In genomic region chr2:127310685-127311084, GRCm38 (mm10) we compare ENCODE assay signal across 30 mouse cellular contexts. TPM values are rescaled to one million over a fixed set of nuclear protein-coding genes. Genes with fewer than 3 reads are reported as not detected.
"Had no signal": no experiment of that assay in that cellular context is flagged by ENCODE, and none has a peak within 500 bp of the region (broad histone marks: within the 10 kb centered on the region; RNA-seq: fewer than 3 reads in every experiment).

No protein-coding gene starts in this region.

- H3K9me3 ChIP-seq: liver, embryonic 13.5 days had no signal

- H3K9ac ChIP-seq: kidney, embryonic 15.5 days; liver, embryonic 13.5 days had no signal

- H3K27ac ChIP-seq: kidney, embryonic 15.5 days; left cerebral cortex, adult 2 months; liver, embryonic 13.5 days had no signal

- H3K4me2 ChIP-seq: kidney, embryonic 15.5 days; liver, embryonic 13.5 days; midbrain, embryonic 11.5 days had no signal

- H3K4me3 ChIP-seq: kidney, embryonic 15.5 days; left cerebral cortex, adult 2 months; liver, embryonic 13.5 days had no signal

- DNase-seq: kidney, adult 11 months; kidney, adult 8-10 months; kidney, postnatal 10 days; kidney, postnatal 36 days; layer of hippocampus, postnatal 36 days; liver, embryonic 13.5 days; lung, adult 2 months; lung, postnatal 14 days; lung, postnatal 4 days; midbrain, embryonic 14.5 days; thymus, adult 18-20 months had no signal

- H3K27me3 ChIP-seq: kidney, embryonic 15.5 days; liver, embryonic 13.5 days had no signal

- H3K36me3 ChIP-seq: kidney, embryonic 15.5 days; liver, embryonic 13.5 days had no signal

RNA-seq across cellular contexts. Expression of gene Astl, which starts 27.8 kb away (rescaled TPM):
- total RNA-seq: layer of hippocampus, adult 8-10 months; layer of hippocampus, postnatal 10 days; layer of hippocampus, postnatal 36 days; left cerebral cortex, adult 2 months; left cerebral cortex, postnatal 10 days; left cerebral cortex, postnatal 36 days; liver, adult 2 months; megakaryocyte-erythroid progenitor cell, adult 5-6 weeks; midbrain, postnatal 0 days had no signal
- polyA plus RNA-seq: kidney, embryonic 15.5 days; limb, embryonic 11.5 days; liver, adult 2 months; liver, embryonic 13.5 days; liver, embryonic 16.5 days; lung, adult 2 months; lung, embryonic 16.5 days; midbrain, embryonic 11.5 days; midbrain, embryonic 14.5 days; midbrain, postnatal 0 days; neural tube, embryonic 11.5 days; neural tube, embryonic 14.5 days; stomach, embryonic 16.5 days; testis, adult 2 months; urinary bladder, adult 2 months had no signal

RNA-seq across cellular contexts. Expression of gene Adra2b, which starts 52.3 kb away (rescaled TPM):
- total RNA-seq: megakaryocyte progenitor cell, adult 5-6 weeks; megakaryocyte-erythroid progenitor cell, adult 5-6 weeks had no signal
